Mouse (Mus musculus) heart, postnatal 4 days (tissue): ENCODE measurements around the gene Zfp597. TPM values are rescaled to one million over a fixed set of nuclear protein-coding genes. Genes with fewer than 3 reads are reported as not detected.

Experiments used
- DNase-seq: peaks from one replicate; pipeline ENCODE4 v3.0.0; 2021
- total RNA-seq, 2 experiments: library from RNA; stranded (reverse); gene quantifications; 2 replicates each; pipeline ENCODE4 v1.2.3; 2021

The Zfp597 gene
- total RNA-seq = 10 to 100 TPM; 12.4 to 15.5 TPM

GRCm38 (mm10) chr16:3884201-3885064 is at the start of gene Zfp597, which contains the start of gene Gm20695:
Gene Zfp597, minus strand, starts transcription at chr16:3884561.
Gene Gm20695, plus strand, starts transcription at chr16:3884648.
- DNase-seq = peak; percentile 97

DNA sequence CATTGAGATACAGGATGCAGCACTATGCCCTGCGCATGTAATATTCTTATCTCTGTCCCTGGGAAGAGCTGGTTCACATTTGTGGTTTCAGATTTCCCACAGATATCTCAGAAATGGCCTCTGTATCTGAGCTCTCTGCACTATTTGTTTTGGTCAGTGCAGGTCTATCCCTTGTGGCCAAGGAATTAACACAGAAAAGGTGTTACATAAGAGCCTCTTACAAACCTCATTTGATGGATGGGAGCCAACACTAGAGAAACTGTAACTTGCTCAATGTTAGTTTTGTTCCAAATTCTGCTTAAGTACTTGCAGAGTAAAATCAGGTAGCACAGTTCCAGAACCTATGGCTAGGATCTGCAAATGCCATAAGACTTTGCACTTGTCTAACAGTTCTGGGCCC is 49.7 kb upstream of the Zfp597 start:
- DNase-seq = no peak

GRCm38 (mm10) chr16:3933536-3933935 is 49.2 kb upstream of the Zfp597 start:
- DNase-seq = no peak

DNA sequence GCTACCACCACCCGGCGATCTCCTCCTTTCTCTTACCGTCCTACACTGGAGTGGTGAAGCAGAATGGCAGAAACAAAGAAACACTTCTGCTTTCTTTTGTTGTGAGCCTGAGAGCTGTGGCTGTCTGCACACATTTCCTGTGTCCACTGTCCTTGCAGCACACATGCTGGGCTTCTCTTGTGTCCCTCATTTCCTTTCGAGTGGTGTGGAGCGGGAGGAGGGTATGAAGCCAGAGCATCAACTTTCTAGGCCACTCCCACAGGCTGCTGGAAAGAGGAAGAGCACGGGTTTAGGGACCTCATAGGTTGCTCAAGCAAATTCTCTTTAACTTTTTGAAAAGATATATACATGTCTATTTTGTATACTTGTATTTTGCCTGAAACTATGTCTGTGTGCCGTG is 44.8 kb upstream of the Zfp597 start:
- no peak for DNase-seq

GRCm38 (mm10) chr16:3928582-3928981 is 44.2 kb upstream of the Zfp597 start:
- DNase-seq = no peak

- no peak for DNase-seq
Measured at GRCm38 (mm10) chr16:3923966-3924365, 39.6 kb upstream of the Zfp597 start.

GRCm38 (mm10) chr16:3923515-3923914 is 39.2 kb upstream of the Zfp597 start:
- DNase-seq = no peak

DNA sequence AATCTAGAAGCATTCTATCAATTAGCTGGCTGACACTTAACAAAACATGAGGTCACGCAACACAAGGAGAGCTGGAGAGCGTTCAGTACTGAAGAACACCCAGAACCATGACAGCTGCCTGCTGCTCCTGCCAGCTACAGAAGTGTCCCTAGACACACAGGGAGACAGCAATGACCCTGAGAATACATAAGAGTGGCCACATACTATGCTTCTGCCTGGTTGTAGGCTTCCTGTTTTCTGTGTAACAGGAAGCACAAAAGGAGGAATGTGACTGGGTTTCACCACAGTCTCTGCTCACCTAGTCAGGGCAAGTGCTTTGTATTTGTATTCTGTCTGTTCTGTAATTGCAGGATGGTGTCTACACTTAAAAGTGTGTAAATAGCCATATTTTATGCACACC is 36.4 kb upstream of the Zfp597 start:
- no peak for DNase-seq

DNA sequence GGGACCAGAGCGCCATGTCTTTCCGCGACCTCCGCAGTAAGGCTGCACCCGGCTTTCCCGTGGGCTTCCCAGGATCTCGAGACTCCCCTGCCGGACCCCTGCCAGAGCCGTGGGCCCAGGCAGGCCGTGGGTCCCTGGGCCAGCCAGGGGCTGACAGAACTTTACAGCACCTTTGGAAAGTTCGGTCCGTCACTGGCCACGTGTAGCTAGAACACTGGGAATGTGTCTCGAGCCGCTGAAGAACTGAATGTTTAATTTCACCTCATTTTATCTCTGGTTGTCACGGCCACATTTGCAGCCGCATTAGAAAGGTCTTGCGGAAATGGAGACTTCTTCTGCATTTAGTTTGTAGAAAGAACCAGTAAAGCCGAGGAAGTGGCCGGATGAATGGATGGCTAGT is 24.8 kb upstream of the Zfp597 start:
- DNase-seq = no peak

GRCm38 (mm10) chr16:3908537-3909111 is 24.3 kb upstream of the Zfp597 start, which contains the start of the genes 1700037C18Rik and Cluap1:
Gene 1700037C18Rik, minus strand, starts transcription at chr16:3908689.
Gene Cluap1, plus strand, starts transcription at chr16:3908801.
- peak; percentile 93 for DNase-seq

GRCm38 (mm10) chr16:3907471-3907870 is 23.1 kb upstream of the Zfp597 start:
- DNase-seq = no peak

DNA sequence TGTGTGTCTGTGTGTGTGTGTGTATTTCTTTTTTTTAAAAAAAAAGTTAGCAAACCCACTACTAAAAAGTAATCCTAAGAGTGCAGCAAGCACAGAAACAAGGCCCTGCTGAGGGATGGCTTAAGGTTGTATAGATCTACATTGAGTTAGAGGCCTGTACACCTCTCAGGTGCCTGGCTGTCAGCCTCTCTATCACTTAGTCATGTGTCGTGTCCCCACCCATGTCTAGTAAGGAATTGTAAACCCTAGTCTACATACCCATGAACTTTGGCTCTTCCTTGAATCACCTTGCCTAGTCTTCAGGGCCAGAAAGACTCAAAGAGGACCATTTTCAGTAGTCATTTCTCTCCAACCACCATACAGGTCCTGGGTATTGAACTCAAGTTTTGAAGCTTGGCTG is 12.2 kb upstream of the Zfp597 start:
- DNase-seq = no peak

GRCm38 (mm10) chr16:3896046-3896445 is 11.7 kb upstream of the Zfp597 start:
- no peak for DNase-seq

- DNase-seq = peak; percentile 44
Measured at GRCm38 (mm10) chr16:3895173-3895792, 10.9 kb upstream of the Zfp597 start.

GRCm38 (mm10) chr16:3893739-3894138 is 9.4 kb upstream of the Zfp597 start:
- DNase-seq = no peak

GRCm38 (mm10) chr16:3891621-3892295 is 7.4 kb upstream of the Zfp597 start:
- no peak for DNase-seq

DNA sequence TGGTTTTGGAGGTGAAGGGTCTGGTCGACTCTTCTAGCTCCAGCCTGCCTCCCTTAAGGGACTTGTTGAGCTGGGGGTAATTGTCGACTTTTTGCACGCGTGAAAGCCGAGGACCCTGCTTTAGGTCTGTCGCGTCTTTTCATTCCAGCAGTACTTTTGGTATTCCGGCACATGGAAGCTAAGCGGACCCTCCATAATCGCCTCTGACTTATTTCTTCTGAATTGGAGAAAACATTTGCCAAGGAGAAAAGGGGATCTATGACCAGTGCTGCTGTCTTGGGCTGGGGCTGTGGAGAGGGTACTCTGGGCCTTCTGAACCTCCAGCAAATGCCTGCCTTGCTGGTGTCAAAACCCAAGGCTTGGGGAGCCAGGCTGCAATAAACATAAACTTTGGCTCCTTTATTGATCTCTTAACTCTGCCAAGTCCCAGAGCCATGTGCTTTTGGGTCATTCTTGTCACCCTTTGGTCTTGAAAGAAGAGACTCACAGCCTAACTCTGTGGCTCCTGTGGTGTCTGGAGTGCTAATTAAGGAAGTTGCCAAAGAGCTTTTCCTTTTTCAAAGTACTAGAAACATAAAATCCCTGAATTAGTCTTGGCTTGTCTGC is 807 bp upstream of the Zfp597 start:
- DNase-seq = no peak

DNA sequence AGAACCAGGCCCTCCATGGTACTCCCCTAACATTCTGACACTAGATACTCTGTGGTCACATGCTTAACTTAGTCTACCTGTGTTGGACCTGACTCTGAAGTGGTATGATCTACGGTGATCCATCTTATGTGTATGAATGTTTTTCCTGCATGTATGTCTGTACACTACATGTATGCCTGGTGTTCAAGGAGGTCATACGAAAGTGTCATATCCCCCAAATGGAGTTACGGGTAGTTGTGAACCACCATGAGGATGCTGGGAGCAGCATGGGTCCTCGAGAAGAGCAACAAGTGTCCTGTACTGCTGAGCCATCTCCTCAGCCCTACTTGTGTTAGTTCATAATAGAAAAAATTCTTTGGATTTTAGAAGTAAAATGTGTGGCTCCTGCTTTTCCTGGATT is 8.0 kb downstream of the Zfp597 start:
- no peak for DNase-seq

DNA sequence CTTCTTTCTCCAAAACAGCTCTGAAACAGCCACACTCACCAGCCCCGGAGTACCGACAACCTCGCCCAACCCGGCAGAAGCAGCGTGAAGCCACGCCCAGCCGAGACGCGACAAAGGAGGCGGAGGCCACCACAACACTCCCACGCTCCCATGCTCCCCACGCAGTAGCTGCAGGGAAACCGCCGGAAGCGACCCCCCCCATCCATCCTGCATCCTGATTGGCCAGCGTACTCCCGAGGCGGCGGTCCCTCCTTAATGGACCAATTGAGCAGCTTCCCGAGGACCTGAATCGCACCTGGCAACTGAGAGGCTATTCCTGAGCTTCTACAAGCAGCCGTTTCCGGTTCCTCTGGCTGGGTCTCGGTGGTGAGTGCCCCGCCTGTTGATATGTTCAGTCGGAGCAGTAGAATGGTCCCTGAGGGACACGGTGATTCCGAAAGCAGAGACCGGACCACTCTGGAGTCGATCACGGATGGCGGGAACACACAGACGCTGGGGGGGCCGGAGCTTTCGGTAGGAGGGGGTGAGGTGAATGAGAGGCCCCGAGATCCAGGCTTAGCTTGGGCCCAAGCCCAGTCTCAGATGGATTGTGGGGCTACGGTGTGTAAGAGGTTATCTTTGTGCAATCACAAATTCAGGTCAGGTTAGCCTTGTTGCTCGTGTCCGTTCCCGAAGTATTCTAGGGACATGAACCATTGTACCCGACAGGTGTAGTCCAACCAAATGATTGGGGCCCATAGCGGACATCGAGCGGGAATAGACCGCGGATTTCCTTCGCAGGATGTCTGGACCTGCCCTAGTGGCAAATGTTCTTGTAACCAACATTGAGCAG is 11.9 kb downstream of the Zfp597 start, which contains the start of gene Naa60:
Naa60 (plus strand) TSS at position 160 of the 832 bp plus-strand sequence.
- peak; percentile 91 for DNase-seq

DNA sequence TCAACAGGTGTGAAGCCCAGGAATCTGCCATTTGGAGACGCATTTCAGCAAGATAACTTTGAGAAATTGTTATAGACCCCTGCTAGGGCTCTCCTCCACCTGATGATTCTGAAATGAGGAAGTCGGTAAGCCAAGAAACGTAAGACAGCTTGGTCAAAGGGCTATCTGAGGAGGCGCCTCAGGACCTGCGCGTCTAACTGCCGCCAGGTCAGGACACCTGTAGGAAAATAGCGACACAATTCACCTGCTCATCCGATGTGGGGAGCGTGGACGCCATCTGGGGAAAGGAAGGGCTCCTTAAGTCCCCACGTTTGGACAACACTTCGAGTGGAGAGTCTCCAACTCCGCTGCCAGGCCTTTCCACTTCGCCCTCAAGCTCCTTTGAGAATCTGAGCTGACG is 12.5 kb downstream of the Zfp597 start:
- DNase-seq = no peak

DNA sequence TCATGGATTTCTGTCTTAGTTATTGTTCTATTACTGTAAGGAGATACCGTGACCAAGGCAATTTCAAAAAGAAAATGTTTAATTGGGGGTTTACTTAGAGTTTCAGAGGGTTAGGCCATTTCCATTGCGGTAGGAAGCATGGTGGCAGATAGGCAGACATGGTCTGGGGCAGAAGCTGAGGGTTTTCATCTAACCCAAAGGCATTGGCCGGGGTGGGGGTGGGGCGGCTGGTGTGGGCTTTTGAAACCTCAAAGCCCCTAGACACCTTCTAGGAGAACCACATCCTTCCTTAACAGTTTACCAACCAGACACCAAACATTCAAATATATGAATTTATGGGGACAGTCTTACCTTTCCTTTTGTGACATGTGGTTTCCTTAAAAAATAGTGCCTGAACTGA is 25.1 kb downstream of the Zfp597 start:
- DNase-seq = no peak
